Mouse (Mus musculus) effector memory CD4-positive, alpha-beta T cell, adult 5 months (primary cell): ENCODE measurements around the gene Fastk. TPM values are rescaled to one million over a fixed set of nuclear protein-coding genes. Genes with fewer than 3 reads are reported as not detected.

Experiments used
- polyA plus RNA-seq: library from polyadenylated mRNA; unstranded; fragments of 100-300 nt; shearing (Covaris generic); gene quantifications from one replicate; pipeline ENCODE4 v1.2.1, GENCODE M21; 2017

The Fastk gene
- polyA plus RNA-seq: 95.0 TPM

GRCm38 (mm10) chr5:24444746-24445427, at the start of gene Fastk:
TSS of gene Fastk (minus strand) at chr5:24445287.

GRCm38 (mm10) chr5:24452030-24452690, 7.1 kb upstream of the Fastk start, which contains the start of gene Agap3:
TSS of gene Agap3 (plus strand) at chr5:24452177.

GRCm38 (mm10) chr5:24447624-24448298, 2.7 kb upstream of the Fastk start, which contains the start of gene Tmub1:
TSS of gene Tmub1 (minus strand) at chr5:24447854.

GRCm38 (mm10) chr5:24423129-24424003, 21.7 kb downstream of the Fastk start, which contains the start of the genes Cdk5 and Slc4a2:
TSS of gene Cdk5 (minus strand) at chr5:24423530.
TSS of gene Slc4a2 (plus strand) at chr5:24423837.

GRCm38 (mm10) chr5:24413042-24413693, 31.9 kb downstream of the Fastk start, which contains the start of gene Asic3:
TSS of gene Asic3 (plus strand) at chr5:24413392.

GRCm38 (mm10) chr5:24393392-24393997, 51.6 kb downstream of the Fastk start, which contains the start of gene Abcb8:
TSS of gene Abcb8 (plus strand) at chr5:24393663.

GRCm38 (mm10) chr5:24391864-24392263, 53.2 kb downstream of the Fastk start, which contains the start of gene Atg9b:
TSS of gene Atg9b (minus strand) at chr5:24392143.

Other genes with a start within 250 kb of the Fastk start
- 1.1 TPM for gene Kcnh2, start 93.7 kb downstream of the Fastk start, polyA plus RNA-seq
- not detected for gene Nos3, start 80.5 kb downstream of the Fastk start, polyA plus RNA-seq
- gene Atg9b, start 53.1 kb downstream of the Fastk start, polyA plus RNA-seq: 0.21 TPM
- gene Abcb8, start 51.6 kb downstream of the Fastk start, polyA plus RNA-seq: 12.3 TPM
- not detected for gene Asic3, start 31.9 kb downstream of the Fastk start, polyA plus RNA-seq
- gene Cdk5, start 21.8 kb downstream of the Fastk start, polyA plus RNA-seq: 63.6 TPM
- 25.1 TPM for gene Slc4a2, start 21.4 kb downstream of the Fastk start, polyA plus RNA-seq
- gene Tmub1, start 2.6 kb upstream of the Fastk start, polyA plus RNA-seq: 46.2 TPM
- 83.2 TPM for gene Agap3, start 6.9 kb upstream of the Fastk start, polyA plus RNA-seq
- gene Gbx1, start 81.9 kb upstream of the Fastk start, polyA plus RNA-seq: not detected
- gene Asb10, start 95.7 kb upstream of the Fastk start, polyA plus RNA-seq: not detected
- not detected for gene 4931409K22Rik, start 111.5 kb upstream of the Fastk start, polyA plus RNA-seq
- gene Abcf2, start 132.2 kb upstream of the Fastk start, polyA plus RNA-seq: 68.3 TPM
- 28.0 TPM for gene Chpf2, start 141.5 kb upstream of the Fastk start, polyA plus RNA-seq
- gene Smarcd3, start 179.1 kb upstream of the Fastk start, polyA plus RNA-seq: 0.70 TPM
- gene Nub1, start 240.2 kb upstream of the Fastk start, polyA plus RNA-seq: 97.1 TPM